Mouse (Mus musculus) thymus, postnatal 36 days (tissue): Measurements from ENCODE around the gene Gsg1l2.
A peak's percentile ranks its signal among the peaks of the same experiment; 100 is the strongest.

Source experiments
- DNase-seq, 2 experiments: peaks; one replicate each; pipeline ENCODE4 v3.0.0; 2022; ENCODE audit warnings: mixed read lengths in 2 of 2

Gsg1l2 gene

GRCm38 (mm10) chr11:67774379-67774778, at the start of gene Gsg1l2:
Gene Gsg1l2 (plus strand): TSS chr11:67774608.
- DNase-seq: no peak

GRCm38 (mm10) chr11:67727095-67727494, 47.3 kb upstream of the Gsg1l2 start:
- DNase-seq: no peak

- DNase-seq: no peak
Measured at GRCm38 (mm10) chr11:67728726-67729125, 45.7 kb upstream of the Gsg1l2 start.

GRCm38 (mm10) chr11:67731056-67731455, 43.4 kb upstream of the Gsg1l2 start:
- no peak for DNase-seq

GRCm38 (mm10) chr11:67733726-67734125, 40.7 kb upstream of the Gsg1l2 start:
- DNase-seq: no peak

GRCm38 (mm10) chr11:67734597-67734996, 39.8 kb upstream of the Gsg1l2 start:
- no peak for DNase-seq

- DNase-seq: no peak
Measured at GRCm38 (mm10) chr11:67738345-67738744, 36.1 kb upstream of the Gsg1l2 start.

GRCm38 (mm10) chr11:67738846-67739490, 35.4 kb upstream of the Gsg1l2 start:
- DNase-seq: no peak

- DNase-seq: no peak
Measured at GRCm38 (mm10) chr11:67741569-67741968, 32.8 kb upstream of the Gsg1l2 start.

- DNase-seq: no peak
Measured at GRCm38 (mm10) chr11:67756287-67756686, 18.1 kb upstream of the Gsg1l2 start.

- no peak for DNase-seq
Measured at GRCm38 (mm10) chr11:67757373-67758167, 16.8 kb upstream of the Gsg1l2 start.

GRCm38 (mm10) chr11:67771053-67771452, 3.4 kb upstream of the Gsg1l2 start, which contains the start of gene Glp2r:
Gene Glp2r (minus strand): TSS chr11:67771153.
- DNase-seq: no peak

GRCm38 (mm10) chr11:67771691-67772090, 2.7 kb upstream of the Gsg1l2 start:
- DNase-seq: no peak

- DNase-seq: peak in 1 of 2 experiments; percentile 2
Measured at GRCm38 (mm10) chr11:67772577-67772976, 1.8 kb upstream of the Gsg1l2 start.

GRCm38 (mm10) chr11:67790182-67790581, 15.8 kb downstream of the Gsg1l2 start:
- DNase-seq: no peak

- no peak for DNase-seq
Measured at GRCm38 (mm10) chr11:67797931-67798330, 23.5 kb downstream of the Gsg1l2 start, which contains the start of gene Dhrs7c. Gene Dhrs7c (plus strand): TSS chr11:67798187.

- DNase-seq: no peak
Measured at GRCm38 (mm10) chr11:67800130-67800723, 25.8 kb downstream of the Gsg1l2 start.

GRCm38 (mm10) chr11:67801169-67801568, 26.8 kb downstream of the Gsg1l2 start:
- no peak for DNase-seq

- no peak for DNase-seq
Measured at GRCm38 (mm10) chr11:67805538-67805937, 31.1 kb downstream of the Gsg1l2 start.

GRCm38 (mm10) chr11:67806832-67807597, 32.6 kb downstream of the Gsg1l2 start:
- DNase-seq: no peak

GRCm38 (mm10) chr11:67808051-67808450, 33.6 kb downstream of the Gsg1l2 start:
- no peak for DNase-seq

GRCm38 (mm10) chr11:67811535-67811934, 37.1 kb downstream of the Gsg1l2 start:
- DNase-seq: no peak

- no peak for DNase-seq
Measured at GRCm38 (mm10) chr11:67819604-67820003, 45.2 kb downstream of the Gsg1l2 start.
